Mouse (Mus musculus): ENCODE results near the gene Gcnt3.
A peak's percentile ranks its signal among the peaks of the same experiment; 100 is the strongest.

The Gcnt3 gene

DNA sequence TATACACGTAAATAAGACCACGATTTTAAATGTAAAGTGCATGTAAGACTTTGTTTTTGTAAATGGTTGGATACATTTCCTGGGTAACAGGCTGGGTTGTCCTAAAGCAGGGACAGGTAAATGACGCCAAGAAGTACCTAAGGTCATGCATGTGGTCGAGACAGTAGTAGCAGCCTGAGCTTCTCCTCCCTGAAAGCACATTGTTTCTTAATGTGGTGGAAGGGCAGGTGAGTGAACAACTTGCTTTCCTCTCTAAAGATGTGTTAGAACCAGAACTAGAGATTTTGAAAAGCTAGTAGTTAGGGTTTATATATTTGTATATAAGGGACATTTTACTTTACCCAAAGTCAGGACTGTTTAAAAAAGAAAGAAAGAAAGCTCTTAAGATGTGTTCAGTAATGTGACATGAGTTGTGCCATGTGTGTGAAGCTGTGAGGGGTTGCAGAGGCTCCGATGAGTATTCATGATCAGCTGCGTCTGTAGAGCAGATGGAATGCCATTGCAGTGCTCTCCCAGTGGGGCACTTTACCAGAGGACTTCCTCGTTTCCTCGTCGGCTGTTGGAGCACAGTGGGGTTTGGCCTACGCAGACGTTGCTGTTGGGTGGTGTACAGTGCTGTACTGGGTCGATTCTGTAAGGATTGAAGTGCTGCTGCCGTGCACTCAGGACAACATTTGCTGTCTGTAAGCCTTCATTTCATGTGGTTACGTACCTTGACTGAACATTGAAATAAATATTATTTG, 30.2 kb downstream of the Gcnt3 start:
- no peak for DNase-seq (ENCODE audit: low read depth, low spot score)

DNA sequence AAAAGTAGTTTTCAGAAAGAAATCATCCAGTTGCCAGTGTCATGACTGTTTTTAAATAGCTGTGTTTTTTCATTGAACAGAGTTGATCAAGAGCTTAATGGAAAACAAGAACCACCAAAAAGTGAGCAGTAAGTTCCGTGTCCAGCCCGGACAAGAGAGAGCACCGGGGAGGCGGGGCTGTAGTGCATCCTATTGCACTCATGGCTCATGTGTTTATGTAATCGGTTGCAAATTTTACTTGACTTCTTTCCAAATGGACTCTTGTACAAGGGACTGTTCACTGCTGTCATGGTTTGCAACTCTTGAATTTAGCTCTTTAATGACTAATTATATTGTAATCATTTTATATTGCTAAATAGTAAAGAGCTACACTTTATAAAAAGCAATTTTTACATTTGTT, 30.9 kb downstream of the Gcnt3 start:
- no peak for DNase-seq (ENCODE audit: low read depth, low spot score)

DNA sequence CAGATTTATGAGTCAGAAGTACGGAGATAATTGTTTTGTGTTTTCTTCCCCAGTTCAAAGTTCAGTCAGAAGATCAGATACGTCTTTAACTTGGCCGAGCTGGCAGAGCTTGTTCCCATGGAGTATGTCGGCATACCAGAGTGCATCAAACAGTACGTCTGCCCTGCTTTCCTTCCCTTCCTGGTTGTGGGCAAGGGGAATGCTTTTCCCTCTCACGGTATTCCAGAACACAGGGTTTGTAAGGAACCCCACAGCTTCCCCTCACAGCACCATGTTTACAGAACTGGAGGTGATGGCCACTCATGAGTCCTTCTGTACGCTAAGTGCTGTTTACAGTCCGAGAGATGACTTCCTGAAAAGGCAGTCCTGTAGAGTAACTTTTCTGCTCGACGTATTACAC, 34.4 kb downstream of the Gcnt3 start:
- DNase-seq (ENCODE audit: low read depth, low spot score), result no peak

DNA sequence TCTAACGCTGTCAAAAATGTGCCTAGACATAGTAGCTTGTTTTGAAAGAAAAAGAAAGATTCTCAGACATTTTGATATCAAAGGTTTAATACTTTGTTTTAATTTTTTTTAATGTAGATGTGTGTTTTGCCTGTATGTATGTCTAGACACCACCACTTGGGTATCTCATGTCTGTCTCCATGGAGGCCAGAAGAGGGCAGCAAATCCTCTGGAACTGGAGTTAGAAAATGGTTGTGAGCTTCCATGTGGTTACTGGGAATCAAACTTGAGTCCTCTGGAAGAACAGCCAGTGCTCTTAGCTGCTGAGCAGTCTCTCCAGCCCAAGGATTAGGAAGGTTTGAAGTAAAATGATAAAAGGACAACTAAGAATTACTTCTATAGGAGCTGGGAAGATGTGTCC, 38.6 kb downstream of the Gcnt3 start:
- DNase-seq (ENCODE audit: low read depth, low spot score), result no peak

DNA sequence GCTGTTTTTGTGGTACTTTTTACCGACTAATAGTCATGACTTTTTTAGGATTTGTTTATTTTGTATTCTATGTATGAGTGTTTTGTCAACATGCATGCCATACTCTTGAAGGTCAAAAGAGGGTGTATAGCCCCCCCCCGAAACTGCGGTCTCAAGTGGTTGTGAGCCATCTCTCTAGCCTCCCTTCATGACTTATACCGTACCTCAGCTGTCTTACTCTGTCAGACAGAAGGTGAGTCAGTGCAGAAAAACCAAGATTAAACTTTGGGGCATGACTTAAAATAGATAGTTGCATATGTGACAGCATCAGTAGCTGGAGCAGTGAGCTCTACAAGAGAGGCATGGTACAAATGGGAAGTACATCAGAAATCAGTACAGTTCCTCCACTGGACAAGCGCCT, 43.3 kb downstream of the Gcnt3 start:
- DNase-seq (ENCODE audit: low read depth, low spot score), result no peak

DNA sequence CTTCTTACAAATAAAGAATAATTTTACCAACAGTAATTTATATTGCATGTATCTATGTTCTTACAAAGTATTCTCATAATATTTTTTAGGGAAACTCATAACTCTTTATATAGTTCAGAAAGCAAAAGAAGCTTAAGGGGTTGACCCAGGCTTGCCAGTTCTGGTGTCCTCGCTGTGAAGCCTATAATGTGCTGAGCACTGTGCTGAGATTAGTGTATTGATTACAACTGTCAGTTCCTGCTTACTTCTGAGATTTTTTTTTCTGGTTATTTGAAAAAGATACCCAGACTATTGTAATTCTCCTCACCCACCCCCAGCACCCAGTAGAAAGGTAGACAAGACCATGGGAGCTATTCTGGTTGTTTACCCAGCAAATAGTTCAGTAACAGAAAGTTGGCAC, 44.4 kb downstream of the Gcnt3 start:
- no peak for DNase-seq (ENCODE audit: low read depth, low spot score)

DNA sequence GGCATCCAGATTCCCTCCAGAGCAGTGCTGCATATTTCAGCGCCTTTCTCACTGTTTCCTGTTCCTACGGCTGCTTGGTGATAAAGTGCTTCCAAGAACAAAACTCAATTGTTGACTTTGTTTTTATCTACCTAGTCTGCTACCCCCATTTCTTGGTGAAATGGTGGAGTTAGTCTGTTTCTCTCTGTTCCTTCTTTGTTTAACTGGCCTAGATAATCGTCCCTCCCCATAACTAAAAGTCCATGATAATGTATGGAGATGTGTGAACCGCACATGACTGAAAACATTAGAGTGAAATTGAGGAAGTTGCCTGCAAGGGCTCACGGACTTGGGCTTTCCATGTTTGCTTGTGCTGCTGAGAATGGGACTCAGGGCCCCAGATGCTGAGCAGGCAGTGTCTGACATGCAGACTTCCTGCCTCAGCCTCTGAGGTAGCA, 45.0 kb downstream of the Gcnt3 start:
- DNase-seq (ENCODE audit: low read depth, low spot score), result no peak

DNA sequence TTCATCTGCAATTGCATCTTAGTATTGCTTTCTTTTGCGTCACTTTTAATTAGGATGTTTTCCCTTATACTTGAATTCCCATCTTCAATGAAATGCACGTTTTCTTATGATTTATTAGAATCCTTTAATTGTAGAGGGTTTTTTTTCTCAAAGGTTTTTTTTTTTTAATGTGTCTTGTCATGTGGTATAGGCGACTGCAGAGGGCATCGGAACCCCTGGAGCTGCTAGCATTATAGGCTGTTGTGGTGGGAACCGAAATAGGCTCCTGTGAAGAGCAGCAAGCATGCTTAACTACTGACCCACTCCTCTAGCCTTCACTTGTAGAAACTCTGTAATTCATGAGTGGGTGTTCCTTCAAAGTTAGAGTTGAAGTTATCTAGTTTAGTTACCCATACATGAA, 47.5 kb downstream of the Gcnt3 start:
- DNase-seq (ENCODE audit: low read depth, low spot score), result no peak

DNA sequence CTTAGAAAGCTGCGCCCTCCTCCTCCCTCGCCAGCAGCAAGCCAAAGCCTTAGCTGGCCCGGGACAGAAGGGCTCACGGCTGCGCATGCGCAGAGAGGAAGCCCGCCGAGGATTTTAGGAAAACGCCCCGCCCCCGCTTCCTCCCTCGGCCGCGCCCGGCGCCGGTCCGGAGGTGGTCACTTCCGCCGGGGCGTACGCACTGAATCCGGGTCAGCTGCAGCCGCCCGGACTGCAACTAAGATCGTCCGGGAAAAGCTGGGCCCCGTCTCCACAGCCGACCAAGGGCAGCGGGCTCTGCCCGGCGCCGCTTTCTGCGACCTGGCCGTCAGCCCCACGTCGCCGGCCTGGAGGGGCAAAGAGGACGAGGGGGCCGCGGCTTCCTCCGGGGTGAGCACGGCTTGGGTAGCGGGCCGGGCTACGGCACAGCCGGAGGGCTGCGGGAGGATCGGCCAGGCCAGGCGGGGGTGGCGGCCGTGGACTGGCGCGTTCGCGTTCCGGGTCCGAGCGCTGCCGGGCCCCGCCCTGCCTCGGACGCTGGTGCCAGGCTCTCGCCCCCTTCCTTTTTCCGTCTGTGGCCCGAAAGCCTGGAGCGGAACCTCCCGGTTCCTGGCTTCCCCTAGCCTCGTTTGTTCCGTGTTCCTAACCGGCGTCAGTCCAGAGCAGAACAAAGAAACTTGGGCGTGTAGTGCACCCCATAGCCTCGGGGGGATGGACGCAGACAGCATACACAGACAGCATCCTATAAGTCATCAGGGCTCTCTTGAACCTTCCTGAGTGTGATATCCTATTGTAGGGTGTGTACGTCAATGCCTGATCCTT, 48.4 kb downstream of the Gcnt3 start, which contains the start of gene Bnip2:
Bnip2 (plus strand) TSS at position 164 of the 819 bp plus-strand sequence.
- peak; percentile 81 for DNase-seq (ENCODE audit: low read depth, low spot score)

DNA sequence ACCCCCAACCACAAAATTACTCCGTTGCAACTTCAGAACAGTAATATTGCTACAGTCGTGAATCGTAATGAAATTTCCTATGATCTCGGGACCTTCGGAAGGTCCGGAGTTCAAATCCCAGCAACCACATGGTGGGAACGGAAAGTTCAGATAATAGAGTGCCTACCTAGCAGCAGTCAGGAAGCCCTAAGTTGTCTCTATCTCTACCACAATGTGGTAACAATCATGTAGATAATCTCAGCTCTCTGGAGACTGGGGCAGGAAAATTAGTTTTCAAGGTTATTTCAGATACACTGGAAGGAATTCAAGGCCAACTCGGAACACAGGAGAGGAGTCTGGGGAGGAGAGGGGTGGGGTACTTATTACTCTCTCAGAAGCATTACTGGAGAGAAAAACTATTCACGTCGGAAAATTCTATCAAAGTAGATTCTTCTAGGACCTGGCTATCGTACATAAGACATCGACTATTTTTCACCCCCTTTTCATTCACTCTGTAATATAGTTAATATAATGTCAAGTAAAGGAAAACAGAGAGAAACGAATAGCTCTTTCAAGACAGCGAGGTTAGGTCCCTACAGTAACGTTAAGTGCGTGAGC, 49.1 kb downstream of the Gcnt3 start:
- DNase-seq (ENCODE audit: low read depth, low spot score), result no peak

DNA sequence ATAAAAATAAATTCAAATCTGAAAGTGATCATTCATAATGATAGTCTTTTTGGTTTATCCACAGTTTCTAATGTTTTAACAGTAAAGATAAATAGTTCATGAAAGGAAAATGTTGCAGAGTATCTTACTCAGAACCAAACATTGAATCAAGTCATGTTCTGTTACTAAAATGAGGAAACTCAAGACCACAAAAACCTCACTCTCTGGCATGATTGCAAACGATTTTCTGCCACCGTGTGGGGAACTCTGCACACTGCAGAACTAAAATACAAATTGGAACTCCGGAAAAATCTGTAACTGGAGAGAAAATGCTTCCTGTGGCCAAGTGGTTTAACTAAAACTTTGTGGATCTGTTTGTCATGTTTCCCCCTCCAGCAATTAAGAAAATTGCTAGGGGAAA, 50.3 kb downstream of the Gcnt3 start:
- DNase-seq (ENCODE audit: low read depth, low spot score), result peak; percentile 45

DNA sequence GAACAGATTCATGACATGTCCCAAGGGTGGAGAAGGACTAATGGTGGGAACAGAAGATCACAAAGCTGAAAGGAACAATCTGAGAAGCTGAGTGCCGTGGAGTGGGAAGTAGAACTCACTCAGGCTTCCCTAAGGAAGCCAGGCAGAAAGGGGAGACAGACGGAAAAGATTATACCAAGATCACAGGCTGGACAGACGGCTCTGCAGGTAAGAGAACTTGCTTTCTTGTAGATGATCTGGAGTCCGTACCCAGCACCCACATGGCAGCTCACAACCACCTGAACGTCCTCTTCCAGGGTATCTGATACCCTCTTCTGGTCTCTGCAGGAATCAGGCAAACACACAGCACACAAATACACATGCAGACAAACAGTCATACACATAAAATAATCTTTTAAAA, 51.3 kb downstream of the Gcnt3 start:
- no peak for DNase-seq (ENCODE audit: low read depth, low spot score)

DNA sequence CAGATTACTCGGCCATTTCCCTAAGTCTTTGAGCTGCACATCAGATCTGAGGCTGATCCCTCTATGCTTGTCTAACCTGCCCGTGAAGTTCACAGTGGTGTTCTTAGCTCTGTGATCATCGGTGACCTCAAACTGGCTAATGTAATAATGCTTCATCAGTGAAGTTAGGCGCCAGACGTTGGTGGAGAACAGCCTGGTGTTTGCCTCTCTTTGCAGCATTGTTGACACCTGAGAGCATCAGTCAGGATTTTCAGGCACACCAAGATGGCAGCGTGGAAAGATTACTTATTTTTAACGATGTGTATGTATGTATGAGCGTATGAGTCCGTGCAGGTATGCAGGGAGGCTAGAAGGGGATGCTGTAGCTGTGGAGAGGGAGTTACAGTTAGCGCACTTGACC, 51.8 kb downstream of the Gcnt3 start:
- DNase-seq (ENCODE audit: low read depth, low spot score), result no peak

DNA sequence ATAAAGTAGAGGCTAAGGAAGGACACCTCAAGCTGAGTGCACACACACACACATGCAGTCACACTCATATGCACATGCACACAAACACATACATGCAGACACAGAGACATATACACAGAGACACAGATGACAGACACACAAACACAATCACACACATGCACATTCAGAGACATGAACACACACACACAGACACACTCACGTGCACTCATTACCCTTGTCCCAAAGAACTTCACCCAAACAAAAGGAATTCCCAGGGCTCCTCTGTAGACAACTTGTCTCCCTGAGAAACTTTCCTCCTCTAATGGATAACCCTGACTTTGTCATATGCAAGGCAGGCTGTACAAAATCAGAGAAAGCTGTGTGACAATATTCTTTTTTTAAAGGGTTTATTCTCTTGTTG, 52.4 kb downstream of the Gcnt3 start:
- DNase-seq (ENCODE audit: low read depth, low spot score), result no peak

Measured in telencephalon, adult 2 months (tissue).